ENCODE assay signal across 17 mouse cellular contexts in the genomic region with DNA sequence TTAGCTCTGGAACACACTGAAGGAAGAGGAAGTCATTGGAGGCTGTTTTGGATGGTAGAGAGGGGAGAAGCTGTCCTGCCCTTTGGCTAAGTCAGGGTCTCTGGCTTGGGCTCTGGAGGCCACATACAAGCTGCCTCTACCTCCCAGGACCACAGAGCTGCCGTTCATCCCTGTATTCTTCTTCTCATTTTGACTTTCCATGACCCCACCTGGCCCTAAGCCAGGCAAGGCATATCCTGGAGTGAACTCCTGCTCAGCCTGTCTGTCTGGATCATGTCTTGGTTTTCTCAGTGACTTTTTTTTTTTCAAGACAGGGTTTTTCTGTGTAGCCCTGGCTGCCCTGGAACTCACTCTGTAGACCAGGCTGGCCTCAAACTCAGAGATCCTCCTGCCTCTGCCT.
"Had no signal": no experiment of that assay in that cellular context is flagged by ENCODE, and none has a peak within 500 bp of the region (broad histone marks: within the 10 kb centered on the region; RNA-seq: fewer than 3 reads in every experiment).

No protein-coding gene starts in this region.

- H3K36me3 ChIP-seq: heart, embryonic 12.5 days; hindbrain, embryonic 12.5 days; liver, embryonic 15.5 days had no signal

- H3K27me3 ChIP-seq: hindbrain, embryonic 12.5 days; intestine, embryonic 15.5 days; kidney, embryonic 15.5 days; limb, embryonic 12.5 days; liver, embryonic 13.5 days; liver, embryonic 15.5 days had no signal

- DNase-seq: gastrocnemius, adult 2 months; gastrocnemius, postnatal 10 days; gastrocnemius, postnatal 25 days; liver; liver, embryonic 13.5 days had no signal

- H3K4me3 ChIP-seq: gastrocnemius, adult 2 months; heart, embryonic 10.5 days; heart, embryonic 12.5 days; hindbrain, embryonic 10.5 days; hindbrain, embryonic 12.5 days; intestine, embryonic 15.5 days; kidney, embryonic 15.5 days; layer of hippocampus, adult 2 months; left cerebral cortex, adult 2 months; limb, embryonic 10.5 days; limb, embryonic 12.5 days; liver, embryonic 13.5 days; liver, embryonic 15.5 days had no signal

- H3K4me1 ChIP-seq: heart, embryonic 10.5 days; hindbrain, embryonic 12.5 days; intestine, embryonic 15.5 days; limb, embryonic 10.5 days; limb, embryonic 12.5 days; liver, embryonic 13.5 days; liver, embryonic 15.5 days had no signal

- H3K27ac ChIP-seq: gastrocnemius, adult 2 months; heart, embryonic 10.5 days; hindbrain, embryonic 10.5 days; hindbrain, embryonic 12.5 days; hindbrain, embryonic 14.5 days; intestine, embryonic 15.5 days; layer of hippocampus, adult 2 months; left cerebral cortex, adult 2 months; limb, embryonic 10.5 days; limb, embryonic 12.5 days; liver, embryonic 13.5 days; liver, embryonic 15.5 days had no signal
